Mouse (Mus musculus): ENCODE data around the gene Erich2. TPM values are rescaled to one million over a fixed set of nuclear protein-coding genes. Genes with fewer than 3 reads are reported as not detected.

The Erich2 gene
- polyA plus RNA-seq (2014; fragmentation: Illumina TruSeq; extraction: RNeasy Lipid Tissue Mini Kit (QIAGEN cat#74804); ENCODE audit: low read depth, low replicate concordance) = not detected

GRCm38 (mm10) chr2:70508496-70508895, at the start of gene Erich2:
TSS of gene Erich2 (plus strand) at chr2:70508819.

GRCm38 (mm10) chr2:70552772-70553171, 44.2 kb downstream of the Erich2 start, which contains the start of gene Gad1:
TSS of gene Gad1 (plus strand) at chr2:70553072.

Other genes starting within 250 kb of the Erich2 start
- not detected for gene Sp5, start 33.9 kb upstream of the Erich2 start, polyA plus RNA-seq (2014; fragmentation: Illumina TruSeq; extraction: RNeasy Lipid Tissue Mini Kit (QIAGEN cat#74804); ENCODE audit: low read depth, low replicate concordance)
- not detected for gene Gad1, start 44.3 kb downstream of the Erich2 start, polyA plus RNA-seq (2014; fragmentation: Illumina TruSeq; extraction: RNeasy Lipid Tissue Mini Kit (QIAGEN cat#74804); ENCODE audit: low read depth, low replicate concordance)
- 61.8 TPM for gene Gorasp2, start 152.8 kb downstream of the Erich2 start, polyA plus RNA-seq (2014; fragmentation: Illumina TruSeq; extraction: RNeasy Lipid Tissue Mini Kit (QIAGEN cat#74804); ENCODE audit: low read depth, low replicate concordance)
- gene Gm26558, start 153.3 kb downstream of the Erich2 start, polyA plus RNA-seq (2014; fragmentation: Illumina TruSeq; extraction: RNeasy Lipid Tissue Mini Kit (QIAGEN cat#74804); ENCODE audit: low read depth, low replicate concordance) = not detected